Mouse (Mus musculus) hindbrain, embryonic 15.5 days (tissue): ENCODE results near the gene Scg5. TPM values are rescaled to one million over a fixed set of nuclear protein-coding genes. Genes with fewer than 3 reads are reported as not detected.

Experiments used
- ATAC-seq: fragments of 200-750 bp; cut with Nextera tagmentation; 2 replicates; pipeline ENCODE4 v1.8.0; 2017; ENCODE audit warnings: low read depth, moderate number of reproducible peaks, moderate TSS enrichment; ENCODE audit not compliant: low FRiP score
- H3K27ac ChIP-seq: fragments of 300-500 bp; sonication (generic); replicated peaks from 2 replicates; pipeline ENCODE4 v1.5.1; 2015; ENCODE audit warnings: mild to moderate bottlenecking, inconsistent platforms
- H3K27me3 ChIP-seq: fragments of 300-500 bp; sonication (generic); 2 replicates; pipeline ENCODE4 v1.6.1; 2015; ENCODE audit warnings: control low read depth, inconsistent platforms
- H3K36me3 ChIP-seq: fragments of 300-500 bp; sonication (generic); 2 replicates; pipeline ENCODE4 v1.6.1; 2015; ENCODE audit warnings: control low read depth, inconsistent platforms
- H3K4me1 ChIP-seq: fragments of 300-500 bp; sonication (generic); replicated peaks from 2 replicates; pipeline ENCODE4 v1.6.1; 2015; ENCODE audit warnings: control low read depth, inconsistent platforms
- H3K4me2 ChIP-seq: fragments of 300-500 bp; sonication (generic); 2 replicates; pipeline ENCODE4 v1.6.1; 2015; ENCODE audit warnings: moderate library complexity, mild to moderate bottlenecking, inconsistent platforms
- H3K4me3 ChIP-seq: fragments of 300-500 bp; sonication (generic); 2 replicates; pipeline ENCODE4 v1.5.1; 2015; ENCODE audit warnings: mild to moderate bottlenecking, inconsistent platforms
- H3K9ac ChIP-seq: fragments of 300-500 bp; sonication (generic); 2 replicates; pipeline ENCODE4 v1.6.1; 2015; ENCODE audit warnings: inconsistent platforms
- H3K9me3 ChIP-seq: fragments of 300-500 bp; sonication (generic); 2 replicates; pipeline ENCODE4 v1.6.1; 2016; ENCODE audit warnings: control low read depth, inconsistent platforms
- WGBS: fragments of 180-500 bp; shearing (Covaris S2); methylation state at CpG from one replicate; pipeline ENCODE4 v1.1.7; 2015; 5-methylcytosine and 5-hydroxymethylcytosine counted together
- polyA plus RNA-seq: library from polyadenylated mRNA; unstranded; fragments of >200 nt; fragmentation: Nextera tagmentation; extraction: Ambion mirVana; gene quantifications from 2 replicates; pipeline ENCODE4 v1.2.1, GENCODE M21; 2015

The Scg5 gene
- polyA plus RNA-seq, 1 experiment from 2014 or later: 225 TPM

- Histone ChIP-seq H3K36me3 (no peaks in the 10 kb centered on the region), H3K4me2 (no peak overlapping the region), H3K27me3 (no peaks in the 10 kb centered on the region), H3K9ac (no peak overlapping the region), H3K4me1 (no peaks in the 10 kb centered on the region), H3K27ac (no peak overlapping the region), H3K4me3 (no peak overlapping the region), H3K9me3 (no peaks in the 10 kb centered on the region)
- WGBS: 82% methylated on average over 13 of the region's 13 CpGs
- no peak for ATAC-seq
Observed at GRCm38 (mm10) chr2:113798605-113799004, 30.3 kb downstream of the Scg5 start.

GRCm38 (mm10) chr2:113795186-113795585, 33.7 kb downstream of the Scg5 start:
- 70% methylated on average over 4 of the region's 4 CpGs for WGBS
- no peak overlapping the region for H3K9ac ChIP-seq
- H3K4me1 ChIP-seq: no peaks in the 10 kb centered on the region
- no peaks in the 10 kb centered on the region for H3K27me3 ChIP-seq
- ATAC-seq: no peak
- H3K27ac ChIP-seq: no peak overlapping the region
- H3K36me3 ChIP-seq: peaks cover 9% of the 10 kb centered on the region; the same call in 1 of the 2 replicates
- no peak overlapping the region for H3K4me3 ChIP-seq
- no peaks in the 10 kb centered on the region for H3K9me3 ChIP-seq
- H3K4me2 ChIP-seq: no peak overlapping the region

- peaks cover 17% of the 10 kb centered on the region for H3K36me3 ChIP-seq
- no peaks in the 10 kb centered on the region for H3K9me3 ChIP-seq
- H3K9ac ChIP-seq: no peak overlapping the region
- no peak for ATAC-seq
- no peak overlapping the region for H3K27ac ChIP-seq
- H3K4me3 ChIP-seq: no peak overlapping the region
- 93% methylated on average over 3 of the region's 3 CpGs for WGBS
- H3K4me1 ChIP-seq: no peaks in the 10 kb centered on the region
- H3K4me2 ChIP-seq: no peak overlapping the region
- H3K27me3 ChIP-seq: no peaks in the 10 kb centered on the region
Observed at GRCm38 (mm10) chr2:113793521-113793920, 35.4 kb downstream of the Scg5 start.

- H3K4me3 ChIP-seq: no peak overlapping the region
- H3K4me2 ChIP-seq: no peak overlapping the region
- no peaks in the 10 kb centered on the region for H3K9me3 ChIP-seq
- H3K4me1 ChIP-seq: no peaks in the 10 kb centered on the region
- WGBS: 94% methylated on average over 4 of the region's 4 CpGs
- peaks cover 33% of the 10 kb centered on the region for H3K36me3 ChIP-seq
- ATAC-seq: no peak
- no peak overlapping the region for H3K27ac ChIP-seq
- no peak overlapping the region for H3K9ac ChIP-seq
- no peaks in the 10 kb centered on the region for H3K27me3 ChIP-seq
Observed at GRCm38 (mm10) chr2:113788821-113789387, 40.0 kb downstream of the Scg5 start.

- Histone ChIP-seq H3K9me3 (no peaks in the 10 kb centered on the region), H3K36me3 (peaks cover 33% of the 10 kb centered on the region), H3K4me3 (no peak overlapping the region), H3K4me2 (no peak overlapping the region), H3K27me3 (no peaks in the 10 kb centered on the region), H3K9ac (no peak overlapping the region), H3K27ac (no peak overlapping the region), H3K4me1 (no peaks in the 10 kb centered on the region)
- no peak for ATAC-seq
- 91% methylated on average over 4 of the region's 4 CpGs for WGBS
Observed at GRCm38 (mm10) chr2:113787882-113788281, 41.0 kb downstream of the Scg5 start.

GRCm38 (mm10) chr2:113784851-113785250, 44.1 kb downstream of the Scg5 start:
- Histone ChIP-seq H3K9ac (no peak overlapping the region), H3K4me3 (no peak overlapping the region), H3K4me1 (no peaks in the 10 kb centered on the region), H3K27ac (no peak overlapping the region), H3K4me2 (no peak overlapping the region), H3K27me3 (no peaks in the 10 kb centered on the region), H3K36me3 (peaks cover 24% of the 10 kb centered on the region), H3K9me3 (no peaks in the 10 kb centered on the region)
- WGBS: 79% methylated on average over 3 of the region's 3 CpGs
- no peak for ATAC-seq

- no peaks in the 10 kb centered on the region for H3K4me1 ChIP-seq
- H3K27me3 ChIP-seq: no peaks in the 10 kb centered on the region
- H3K27ac ChIP-seq: no peak overlapping the region
- no peak for ATAC-seq
- 85% methylated on average over 4 of the region's 4 CpGs for WGBS
- peaks cover 7% of the 10 kb centered on the region for H3K36me3 ChIP-seq
- no peak overlapping the region for H3K4me2 ChIP-seq
- no peak overlapping the region for H3K9ac ChIP-seq
- no peaks in the 10 kb centered on the region for H3K9me3 ChIP-seq
- no peak overlapping the region for H3K4me3 ChIP-seq
Observed at GRCm38 (mm10) chr2:113781521-113781920, 47.4 kb downstream of the Scg5 start.

GRCm38 (mm10) chr2:113781107-113781506, 47.8 kb downstream of the Scg5 start:
- no peak overlapping the region for H3K9ac ChIP-seq
- no peak overlapping the region for H3K4me3 ChIP-seq
- no peak for ATAC-seq
- no peaks in the 10 kb centered on the region for H3K27me3 ChIP-seq
- H3K27ac ChIP-seq: no peak overlapping the region
- H3K4me2 ChIP-seq: no peak overlapping the region
- no peaks in the 10 kb centered on the region for H3K4me1 ChIP-seq
- 88% methylated on average over 5 of the region's 5 CpGs for WGBS
- H3K9me3 ChIP-seq: no peaks in the 10 kb centered on the region
- peaks cover 8% of the 10 kb centered on the region for H3K36me3 ChIP-seq

- H3K4me3 ChIP-seq: no peak overlapping the region
- no peak for ATAC-seq
- WGBS: 85% methylated on average over 3 of the region's 3 CpGs
Observed at GRCm38 (mm10) chr2:113779336-113779735, 49.6 kb downstream of the Scg5 start.

GRCm38 (mm10) chr2:113778036-113778435, 50.9 kb downstream of the Scg5 start:
- 78% methylated on average over 6 of the region's 6 CpGs for WGBS

More at GRCm38 (mm10) chr2:113779336-113779735, 49.6 kb downstream of the Scg5 start:
- H3K4me2 ChIP-seq: no peak overlapping the region
- H3K27ac ChIP-seq: no peak overlapping the region
- no peaks in the 10 kb centered on the region for H3K4me1 ChIP-seq
- H3K36me3 ChIP-seq: peaks cover 5% of the 10 kb centered on the region; the same call in 1 of the 2 replicates
- H3K9ac ChIP-seq: no peak overlapping the region
- no peaks in the 10 kb centered on the region for H3K27me3 ChIP-seq
- no peaks in the 10 kb centered on the region for H3K9me3 ChIP-seq

GRCm38 (mm10) chr2:113776297-113776696, 52.6 kb downstream of the Scg5 start:
- 90% methylated on average over 3 of the region's 3 CpGs for WGBS
- Histone ChIP-seq H3K27me3 (no peaks in the 10 kb centered on the region), H3K9me3 (no peaks in the 10 kb centered on the region), H3K4me3 (no peak overlapping the region), H3K36me3 (peaks cover 5% of the 10 kb centered on the region; the same call in 1 of the 2 replicates), H3K4me2 (no peak overlapping the region), H3K27ac (no peak overlapping the region), H3K4me1 (no peaks in the 10 kb centered on the region), H3K9ac (no peak overlapping the region)
- no peak for ATAC-seq

More at GRCm38 (mm10) chr2:113778036-113778435, 50.9 kb downstream of the Scg5 start:
- H3K4me2 ChIP-seq: no peak overlapping the region
- peaks cover 5% of the 10 kb centered on the region; the same call in 1 of the 2 replicates for H3K36me3 ChIP-seq
- no peak for ATAC-seq
- H3K27me3 ChIP-seq: no peaks in the 10 kb centered on the region
- no peak overlapping the region for H3K27ac ChIP-seq
- no peaks in the 10 kb centered on the region for H3K9me3 ChIP-seq
- no peaks in the 10 kb centered on the region for H3K4me1 ChIP-seq
- no peak overlapping the region for H3K9ac ChIP-seq
- no peak overlapping the region for H3K4me3 ChIP-seq

GRCm38 (mm10) chr2:113774150-113774805, 54.6 kb downstream of the Scg5 start:
- Histone ChIP-seq H3K4me3 (no peak overlapping the region), H3K27me3 (no peaks in the 10 kb centered on the region), H3K4me2 (no peak overlapping the region), H3K36me3 (peaks cover 5% of the 10 kb centered on the region; the same call in 1 of the 2 replicates), H3K9ac (no peak overlapping the region), H3K27ac (no peak overlapping the region), H3K4me1 (no peaks in the 10 kb centered on the region), H3K9me3 (no peaks in the 10 kb centered on the region)
- no peak for ATAC-seq
- 75% methylated on average over 6 of the region's 6 CpGs for WGBS
